Mouse (Mus musculus): ENCODE data around the gene Ttll9. TPM values are rescaled to one million over a fixed set of nuclear protein-coding genes. Genes with fewer than 3 reads are reported as not detected.

Gene Ttll9
- polyA plus RNA-seq (2021; fragmentation: Nextera tagmentation) = 1.3 and 1.9 TPM in 2 replicates
- long read RNA-seq, experiment 1, partial matches to known transcripts = 1 of 2 reads
- long read RNA-seq, experiment 1, other reads (novel, unspliced or antisense) = 0 of 2 reads
- long read RNA-seq, experiment 2, partial matches to known transcripts = 0 of 3 reads
- long read RNA-seq, experiment 2, other reads (novel, unspliced or antisense) = 3 of 3 reads

GRCm38 (mm10) chr2:152962091-152962793 lies at the start of gene Ttll9:
Gene Ttll9, plus strand, starts transcription at chr2:152962485.

GRCm38 (mm10) chr2:152933048-152933447 lies 29.2 kb upstream of the Ttll9 start, which contains the start of gene Foxs1:
Gene Foxs1, minus strand, starts transcription at chr2:152933208.

GRCm38 (mm10) chr2:152951065-152951849 lies 11.0 kb upstream of the Ttll9 start, which contains the start of gene Dusp15:
Gene Dusp15, minus strand, starts transcription at chr2:152951698.

GRCm38 (mm10) chr2:153014758-153015593 lies 52.7 kb downstream of the Ttll9 start, which contains the start of gene Pdrg1:
Gene Pdrg1, minus strand, starts transcription at chr2:153015427.

GRCm38 (mm10) chr2:153031126-153032082 lies 69.1 kb downstream of the Ttll9 start, which contains the start of gene Xkr7:
Gene Xkr7, plus strand, starts transcription at chr2:153031852.

Other genes with a start within 250 kb of the Ttll9 start
- 15.1 and 16.2 TPM in 2 replicates for gene Id1, start 226.2 kb upstream of the Ttll9 start, polyA plus RNA-seq (2021; fragmentation: Nextera tagmentation)
- gene Cox4i2, start 208.3 kb upstream of the Ttll9 start, polyA plus RNA-seq (2021; fragmentation: Nextera tagmentation) = 2.6 and 3.0 TPM in 2 replicates
- 156 and 180 TPM in 2 replicates for gene Bcl2l1, start 130.8 kb upstream of the Ttll9 start, polyA plus RNA-seq (2021; fragmentation: Nextera tagmentation)
- 0.50 and 0.72 TPM in 2 replicates for gene Tpx2, start 114.5 kb upstream of the Ttll9 start, polyA plus RNA-seq (2021; fragmentation: Nextera tagmentation)
- not detected in 2 replicates for gene Mylk2, start 51.1 kb upstream of the Ttll9 start, polyA plus RNA-seq (2021; fragmentation: Nextera tagmentation)
- 0.60 and 0.63 TPM in 2 replicates for gene Foxs1, start 29.3 kb upstream of the Ttll9 start, polyA plus RNA-seq (2021; fragmentation: Nextera tagmentation)
- gene Dusp15, start 10.8 kb upstream of the Ttll9 start, polyA plus RNA-seq (2021; fragmentation: Nextera tagmentation) = 6.7 and 12.0 TPM in 2 replicates
- gene Pdrg1, start 52.9 kb downstream of the Ttll9 start, polyA plus RNA-seq (2021; fragmentation: Nextera tagmentation) = 34.8 and 41.0 TPM in 2 replicates
- 0.05 and 0.08 TPM in 2 replicates for gene Xkr7, start 69.4 kb downstream of the Ttll9 start, polyA plus RNA-seq (2021; fragmentation: Nextera tagmentation)
- 0.06 and 0.11 TPM in 2 replicates for gene Ccm2l, start 103.5 kb downstream of the Ttll9 start, polyA plus RNA-seq (2021; fragmentation: Nextera tagmentation)
- 1.9 and 2.7 TPM in 2 replicates for gene Hck, start 146.0 kb downstream of the Ttll9 start, polyA plus RNA-seq (2021; fragmentation: Nextera tagmentation)
- 50.7 and 52.4 TPM in 2 replicates for gene Tm9sf4, start 198.8 kb downstream of the Ttll9 start, polyA plus RNA-seq (2021; fragmentation: Nextera tagmentation)